Mouse (Mus musculus) kidney, embryonic 14.5 days (tissue): ENCODE measurements around the gene Galns. TPM values are rescaled to one million over a fixed set of nuclear protein-coding genes. Genes with fewer than 3 reads are reported as not detected.
A peak's percentile ranks its signal among the peaks of the same experiment; 100 is the strongest.
"Not testable (repeated sequence)": the region's sequence is repeated elsewhere in the genome, so short reads cannot be mapped to it uniquely, and the experiment has no call there.

Experiments
- ATAC-seq: fragments of 200-750 bp; cut with Nextera tagmentation; 2 replicates; pipeline ENCODE4 v1.8.0; 2017; ENCODE audit warnings: moderate number of reproducible peaks, mild to moderate bottlenecking, moderate TSS enrichment, moderate library complexity; ENCODE audit not compliant: low FRiP score, low TSS enrichment
- H3K27ac ChIP-seq: fragments of 300-500 bp; sonication (generic); 2 replicates; pipeline ENCODE4 v1.5.1; 2014; ENCODE audit warnings: low read depth, mild to moderate bottlenecking, low read length, moderate library complexity, mixed read lengths
- H3K27me3 ChIP-seq: fragments of 300-500 bp; sonication (generic); 2 replicates; pipeline ENCODE4 v1.6.1; 2014; ENCODE audit warnings: mild to moderate bottlenecking, low read length; ENCODE audit not compliant: control insufficient read depth, insufficient read depth
- H3K36me3 ChIP-seq: fragments of 300-500 bp; sonication (generic); 2 replicates; pipeline ENCODE4 v1.6.1; 2014; ENCODE audit warnings: low read length, mixed read lengths; ENCODE audit not compliant: control insufficient read depth, insufficient read depth
- H3K4me1 ChIP-seq: fragments of 300-500 bp; sonication (generic); 2 replicates; pipeline ENCODE4 v1.6.1; 2014; ENCODE audit warnings: low read length, mixed read lengths; ENCODE audit not compliant: control insufficient read depth, insufficient read depth
- H3K4me2 ChIP-seq: fragments of 300-500 bp; sonication (generic); replicated peaks from 2 replicates; pipeline ENCODE4 v1.6.1; 2014; ENCODE audit warnings: low read depth, mild to moderate bottlenecking, low read length
- H3K4me3 ChIP-seq: fragments of 300-500 bp; sonication (generic); 2 replicates; pipeline ENCODE4 v1.5.1; 2014; ENCODE audit warnings: mild to moderate bottlenecking, low read length
- H3K9ac ChIP-seq: fragments of 300-500 bp; sonication (generic); 2 replicates; pipeline ENCODE4 v1.6.1; 2014; ENCODE audit warnings: low read depth, mild to moderate bottlenecking, low read length, moderate library complexity
- H3K9me3 ChIP-seq: fragments of 300-500 bp; sonication (generic); 2 replicates; pipeline ENCODE4 v1.6.1; 2016; ENCODE audit warnings: low read length; ENCODE audit not compliant: control insufficient read depth
- WGBS: fragments of 180-500 bp; shearing (Covaris S2); extraction: QIAGEN DNeasy Blood & Tissue Kit; methylation state at CpG from one replicate; pipeline ENCODE4 v1.1.7; 2014; 5-methylcytosine and 5-hydroxymethylcytosine counted together
- polyA plus RNA-seq: library from polyadenylated mRNA; unstranded; fragments of >200 nt; fragmentation: Nextera tagmentation; extraction: Ambion mirVana; gene quantifications from 2 replicates; pipeline ENCODE4 v1.2.1, GENCODE M21; 2014

Galns gene
- polyA plus RNA-seq, 1 experiment from 2014 or later = 14.7 TPM

DNA sequence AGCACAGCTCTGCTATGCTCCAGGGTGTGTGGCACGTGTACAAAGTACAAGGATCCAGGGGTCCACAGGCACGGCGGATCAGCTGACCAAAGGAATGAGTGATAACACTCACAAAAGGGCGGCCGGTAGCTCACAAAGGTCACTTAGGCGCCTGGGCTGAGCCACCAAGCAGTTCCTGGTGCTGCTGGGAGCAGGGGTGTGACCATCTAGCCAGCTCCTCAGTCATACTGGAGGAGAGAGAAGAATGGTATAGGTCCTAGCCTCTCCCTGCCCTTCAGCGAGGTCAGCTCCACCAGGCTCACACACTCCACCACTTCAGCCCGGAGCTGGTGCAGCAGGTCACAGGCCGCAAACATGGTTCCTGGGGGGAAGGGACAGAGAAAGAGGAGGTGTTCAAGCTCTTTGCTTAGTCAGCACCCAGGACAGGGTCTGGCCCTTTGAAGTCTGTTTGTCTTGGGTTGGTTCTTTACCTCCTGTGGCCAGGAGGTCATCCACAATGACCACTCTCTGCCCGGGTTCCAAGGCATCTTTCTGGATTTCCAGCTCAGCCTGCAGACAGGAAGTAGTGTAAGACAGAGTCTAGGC is 36.5 kb downstream of the Galns start:
- WGBS = 44% methylated on average over 10 of the region's 10 CpGs
- peak overlapping the region; percentile 70 for H3K4me2 ChIP-seq

DNA sequence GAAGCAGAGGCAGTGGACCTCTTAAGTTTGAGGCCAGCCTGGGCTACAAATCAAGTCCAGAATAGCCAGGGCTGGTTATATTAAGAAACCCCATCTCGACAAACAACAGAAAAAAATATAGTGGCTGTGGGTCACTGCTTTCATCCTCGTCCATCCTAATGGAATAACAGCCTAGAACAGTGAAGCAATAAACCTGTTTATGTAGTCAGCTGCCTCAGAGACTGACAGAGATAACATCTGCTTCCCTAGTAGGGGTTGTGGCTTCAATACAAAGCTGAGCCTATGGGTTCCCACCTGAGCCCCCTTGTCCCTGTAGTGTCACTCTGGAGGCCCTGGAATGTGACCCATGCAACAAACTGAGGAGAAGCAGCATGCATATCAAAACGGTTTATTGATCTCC is 37.0 kb downstream of the Galns start:
- peaks cover 50% of the 10 kb centered on the region for H3K36me3 ChIP-seq
- H3K9ac ChIP-seq = 0 out of 2 replicates have a peak overlapping the region, but pooled peaks have one; percentile 28
- 24% methylated on average over 3 of the region's 3 CpGs for WGBS
- H3K27me3 ChIP-seq = no peaks in the 10 kb centered on the region
- no peak for ATAC-seq
- no peak overlapping the region for H3K4me2 ChIP-seq
- H3K9me3 ChIP-seq = no peaks in the 10 kb centered on the region
- peaks cover 37% of the 10 kb centered on the region for H3K4me1 ChIP-seq
- no peak overlapping the region for H3K4me3 ChIP-seq
- peak overlapping the region; percentile 47; the same call in 1 of the 2 replicates for H3K27ac ChIP-seq

More for the DNA sequence above, 36.5 kb downstream of the Galns start:
- Histone ChIP-seq H3K4me1 (peaks cover 33% of the 10 kb centered on the region), H3K4me3 (peak overlapping the region; percentile 58; the same call in 1 of the 2 replicates), H3K27me3 (no peaks in the 10 kb centered on the region), H3K9ac (peak overlapping the region; percentile 28; the same call in 1 of the 2 replicates), H3K9me3 (no peaks in the 10 kb centered on the region), H3K36me3 (peaks cover 45% of the 10 kb centered on the region), H3K27ac (peak overlapping the region; percentile 47; the same call in 1 of the 2 replicates)
- ATAC-seq = no peak

DNA sequence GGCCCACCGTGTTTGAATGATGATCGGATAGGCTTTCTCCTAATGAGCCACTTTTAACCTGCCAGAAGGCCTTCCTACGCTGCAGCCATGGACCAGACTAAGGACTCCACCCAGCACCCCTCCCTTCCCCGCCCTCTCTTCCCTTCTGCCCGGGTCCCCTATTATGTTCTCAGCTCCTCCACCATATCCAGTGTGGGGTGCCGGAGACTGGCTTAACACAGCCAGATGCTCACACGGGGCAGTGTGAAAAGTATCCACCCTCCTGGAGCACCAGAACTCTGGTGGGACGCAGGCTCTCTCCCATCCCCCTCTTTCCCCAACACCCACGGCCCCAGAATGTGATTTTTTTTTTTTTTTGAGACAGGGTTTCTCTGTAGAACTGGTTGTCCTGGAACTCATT is 37.7 kb downstream of the Galns start:
- H3K36me3 ChIP-seq = peaks cover 52% of the 10 kb centered on the region
- H3K4me2 ChIP-seq = no peak overlapping the region

DNA sequence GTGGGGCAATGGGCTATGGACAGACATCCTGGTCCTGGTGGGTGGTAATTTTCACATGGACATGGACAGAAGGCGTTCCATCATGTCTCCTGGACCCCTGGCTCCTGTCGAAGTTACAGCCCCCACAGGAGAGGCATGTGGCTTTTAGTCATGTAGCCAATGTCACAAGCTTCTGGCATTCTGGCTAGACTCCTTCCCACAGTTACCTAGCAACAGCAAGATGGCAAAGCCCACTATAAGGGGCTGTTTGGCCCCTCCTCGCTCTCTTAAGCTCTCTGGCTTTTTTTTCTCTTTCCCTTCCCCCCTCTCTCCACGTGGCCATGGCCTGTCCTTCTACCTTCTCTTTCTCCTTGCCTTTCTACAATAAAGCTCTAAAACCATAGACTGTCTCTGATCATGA is 38.1 kb downstream of the Galns start:
- ATAC-seq = not testable (repeated sequence)

More for the DNA sequence above, 37.7 kb downstream of the Galns start:
- WGBS = 61% methylated on average over 9 of the region's 9 CpGs
- no peaks in the 10 kb centered on the region for H3K9me3 ChIP-seq
- no peak overlapping the region for H3K27ac ChIP-seq
- ATAC-seq = no peak
- no peak overlapping the region for H3K4me3 ChIP-seq
- H3K27me3 ChIP-seq = no peaks in the 10 kb centered on the region
- H3K4me1 ChIP-seq = peaks cover 40% of the 10 kb centered on the region
- H3K9ac ChIP-seq = no peak overlapping the region

DNA sequence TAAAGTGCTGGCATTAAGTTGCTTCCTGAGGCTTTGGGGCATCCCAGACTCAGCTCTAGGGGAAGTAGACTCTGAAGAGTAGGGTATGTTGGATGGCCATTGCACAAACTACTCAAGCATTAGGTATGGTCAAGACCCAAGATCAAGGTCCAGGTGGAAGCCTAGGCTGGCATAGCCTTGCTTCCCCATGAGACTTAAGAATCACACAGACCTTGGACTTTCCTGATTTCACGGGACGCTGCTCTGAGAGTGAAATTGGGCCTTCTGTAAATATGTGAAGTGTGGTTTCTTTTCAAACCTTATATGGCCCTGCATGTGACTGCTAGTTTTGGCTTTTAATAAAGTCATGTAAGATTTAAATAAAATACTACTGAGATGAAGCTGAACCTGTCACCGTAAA is 38.5 kb downstream of the Galns start:
- peaks cover 52% of the 10 kb centered on the region for H3K36me3 ChIP-seq
- no peak overlapping the region for H3K27ac ChIP-seq
- no peak overlapping the region for H3K4me2 ChIP-seq
- no peak overlapping the region for H3K9ac ChIP-seq
- 91% methylated on average over 3 of the region's 3 CpGs for WGBS
- H3K4me3 ChIP-seq = no peak overlapping the region
- no peak for ATAC-seq
- H3K27me3 ChIP-seq = no peaks in the 10 kb centered on the region
- H3K4me1 ChIP-seq = peaks cover 40% of the 10 kb centered on the region
- no peaks in the 10 kb centered on the region for H3K9me3 ChIP-seq

More for the DNA sequence above, 38.1 kb downstream of the Galns start:
- peaks cover 52% of the 10 kb centered on the region for H3K36me3 ChIP-seq
- H3K4me3 ChIP-seq, H3K9me3 ChIP-seq, H3K9ac ChIP-seq, H3K27ac ChIP-seq, H3K27me3 ChIP-seq, H3K4me2 ChIP-seq: not testable (repeated sequence)
- peaks cover 40% of the 10 kb centered on the region for H3K4me1 ChIP-seq
- 61% methylated on average over 4 of the region's 4 CpGs for WGBS

DNA sequence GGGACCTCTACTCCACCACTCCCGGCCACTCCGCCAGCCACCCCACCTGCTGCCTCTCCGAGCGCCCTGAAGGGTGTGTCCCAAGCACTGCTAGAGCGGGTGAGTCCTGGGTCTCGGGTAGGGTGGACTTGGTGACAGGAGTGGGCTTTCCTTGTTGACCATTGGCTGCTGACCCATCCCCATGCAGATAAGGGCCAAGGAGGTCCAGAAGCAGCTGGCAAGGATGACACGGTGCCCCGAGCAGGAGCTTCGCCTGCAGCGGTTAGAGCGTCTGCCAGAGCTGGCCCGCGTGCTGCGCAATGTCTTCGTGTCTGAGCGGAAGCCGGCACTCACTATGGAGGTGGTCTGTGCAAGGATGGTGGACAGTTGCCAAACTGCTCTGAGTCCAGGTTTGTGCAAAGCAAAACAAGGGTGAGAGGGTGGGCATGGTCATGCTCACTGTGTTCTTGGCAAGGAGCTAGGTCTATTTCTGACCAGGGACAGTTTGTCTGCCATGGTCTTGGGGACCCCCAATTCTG is 39.5 kb downstream of the Galns start:
- H3K27me3 ChIP-seq = no peaks in the 10 kb centered on the region
- H3K9me3 ChIP-seq = no peaks in the 10 kb centered on the region
- no peak overlapping the region for H3K4me2 ChIP-seq
- H3K36me3 ChIP-seq = peaks cover 52% of the 10 kb centered on the region
- ATAC-seq = no peak
- no peak overlapping the region for H3K4me3 ChIP-seq
- H3K9ac ChIP-seq = no peak overlapping the region
- H3K27ac ChIP-seq = no peak overlapping the region
- 91% methylated on average over 17 of the region's 17 CpGs for WGBS
- H3K4me1 ChIP-seq = peaks cover 39% of the 10 kb centered on the region

DNA sequence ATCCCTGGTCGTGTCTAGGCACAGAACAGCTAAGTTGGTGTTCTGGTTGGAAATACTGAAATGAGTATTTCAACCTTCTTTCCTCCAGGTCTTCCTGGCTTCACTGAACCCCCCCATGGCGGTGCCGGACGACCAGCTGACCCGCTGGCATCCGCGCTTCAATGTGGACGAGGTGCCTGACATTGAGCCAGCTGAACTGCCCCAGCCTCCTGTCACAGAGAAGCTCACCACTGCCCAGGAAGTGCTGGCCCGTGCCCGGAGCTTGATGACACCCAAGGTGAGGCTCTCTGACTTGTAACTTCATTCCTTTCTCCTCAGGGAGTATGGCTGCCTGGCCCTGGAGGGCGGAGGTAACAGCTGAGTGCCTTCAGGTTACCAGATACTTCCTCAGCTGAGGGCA is 40.1 kb downstream of the Galns start:
- Histone ChIP-seq H3K4me3 (no peak overlapping the region), H3K9me3 (no peaks in the 10 kb centered on the region), H3K27ac (no peak overlapping the region), H3K9ac (no peak overlapping the region), H3K4me2 (no peak overlapping the region), H3K27me3 (no peaks in the 10 kb centered on the region), H3K36me3 (peaks cover 52% of the 10 kb centered on the region), H3K4me1 (peaks cover 43% of the 10 kb centered on the region)
- ATAC-seq = no peak
- WGBS = 87% methylated on average over 11 of the region's 11 CpGs

DNA sequence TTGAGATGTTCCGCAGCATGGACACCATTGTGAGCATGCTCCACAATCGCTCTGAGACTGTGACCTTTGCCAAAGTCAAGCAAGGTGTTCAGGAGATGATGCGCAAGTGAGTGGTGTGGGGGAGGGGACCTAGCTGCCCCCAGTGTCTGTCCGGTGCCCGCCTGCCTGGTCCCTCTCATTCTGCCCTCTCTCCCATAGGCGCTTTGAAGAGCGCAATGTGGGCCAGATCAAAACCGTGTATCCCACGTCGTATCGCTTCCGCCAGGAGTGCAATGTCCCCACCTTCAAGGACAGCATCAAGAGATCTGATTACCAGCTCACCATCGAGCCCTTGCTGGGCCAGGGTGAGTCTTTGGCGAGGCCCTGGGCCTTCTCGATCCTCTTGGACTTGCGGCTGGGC is 41.3 kb downstream of the Galns start:
- Histone ChIP-seq H3K27me3 (no peaks in the 10 kb centered on the region), H3K36me3 (peaks cover 52% of the 10 kb centered on the region), H3K9me3 (no peaks in the 10 kb centered on the region), H3K27ac (no peak overlapping the region), H3K4me2 (peak overlapping the region; percentile 58; the same call in 1 of the 2 replicates), H3K4me1 (peaks cover 31% of the 10 kb centered on the region), H3K9ac (no peak overlapping the region), H3K4me3 (no peak overlapping the region; the same call in 1 of the 2 replicates)
- WGBS = 94% methylated on average over 16 of the region's 16 CpGs
- no peak for ATAC-seq

DNA sequence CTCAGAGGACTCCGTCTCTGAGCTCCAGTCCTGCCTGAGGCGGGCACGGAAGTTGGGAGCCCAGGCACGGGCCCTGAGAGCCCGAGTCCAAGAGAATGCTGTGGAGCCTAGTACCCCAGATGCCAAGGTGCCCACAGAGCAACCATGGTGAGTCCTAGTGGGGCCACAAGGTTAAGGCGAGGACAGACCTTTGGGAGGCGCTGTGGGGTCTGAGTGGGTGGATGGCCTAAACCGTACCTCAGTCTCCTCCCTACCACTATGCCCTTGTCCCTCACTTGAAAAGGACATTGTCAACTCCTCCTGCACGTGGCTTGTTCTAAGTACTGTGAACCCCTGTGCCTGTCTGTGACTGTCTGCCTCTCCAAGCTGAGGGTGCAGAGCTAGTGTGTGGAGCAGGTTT is 41.9 kb downstream of the Galns start:
- 74% methylated on average over 9 of the region's 9 CpGs for WGBS
- H3K4me1 ChIP-seq = peaks cover 25% of the 10 kb centered on the region
- no peaks in the 10 kb centered on the region for H3K9me3 ChIP-seq
- H3K36me3 ChIP-seq = peaks cover 49% of the 10 kb centered on the region
- H3K9ac ChIP-seq = peak overlapping the region; percentile 91
- peak overlapping the region; percentile 58 for H3K4me2 ChIP-seq
- ATAC-seq = no peak
- peak overlapping the region; percentile 97 for H3K4me3 ChIP-seq
- H3K27ac ChIP-seq = no peak overlapping the region
- H3K27me3 ChIP-seq = no peaks in the 10 kb centered on the region
